Mouse (Mus musculus): ENCODE measurements around the gene Sept14.
A peak's percentile ranks its signal among the peaks of the same experiment; 100 is the strongest.
"Not testable (repeated sequence)": the region's sequence is repeated elsewhere in the genome, so short reads cannot be mapped to it uniquely, and the experiment has no call there.

The Sept14 gene

GRCm38 (mm10) chr5:129708412-129708811 is at the start of gene Sept14:
Gene Sept14 (minus strand): TSS chr5:129708512.
- no peak for DNase-seq (ENCODE audit: low read depth, low spot score)

DNA sequence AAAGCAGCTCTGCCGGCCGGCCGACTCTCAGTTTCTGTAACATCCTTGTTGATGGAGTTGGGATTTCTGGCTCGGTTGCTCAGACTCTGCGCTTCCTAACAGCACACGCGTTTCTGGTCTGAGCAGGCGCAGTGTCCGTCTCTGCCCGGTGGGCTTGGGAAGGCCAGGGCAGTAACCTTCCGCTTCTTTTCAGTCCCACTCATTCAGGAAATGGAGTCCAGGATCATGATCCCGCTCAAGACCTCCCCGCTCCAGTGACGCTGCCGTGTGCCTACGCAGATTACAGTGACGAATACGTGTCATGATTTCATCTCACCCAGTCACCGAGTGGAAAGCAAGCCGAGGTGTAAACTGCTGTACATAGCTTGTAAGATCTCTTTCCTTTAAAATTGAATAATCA is 48.6 kb upstream of the Sept14 start:
- DNase-seq (ENCODE audit: low read depth, low spot score) = no peak

DNA sequence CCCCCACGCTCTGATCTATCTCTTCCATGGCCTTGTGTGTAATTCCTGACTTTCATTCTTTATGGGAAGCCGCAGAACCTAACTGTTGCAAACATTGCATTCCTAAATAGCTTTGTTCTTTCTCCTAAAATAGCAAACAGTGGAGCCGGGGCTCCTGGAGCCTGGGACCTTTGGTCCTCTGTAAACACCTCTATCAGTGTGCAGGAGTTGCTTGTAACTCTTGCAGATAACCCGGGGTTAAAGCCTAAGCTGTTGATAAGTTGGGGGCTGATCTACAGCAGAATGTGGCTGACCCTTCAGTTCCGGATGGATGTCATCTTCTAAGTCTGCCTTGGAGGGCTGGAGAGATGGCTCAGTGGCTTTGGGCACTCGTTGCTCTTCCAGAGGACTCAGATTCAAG is 35.7 kb upstream of the Sept14 start:
- DNase-seq (ENCODE audit: low read depth, low spot score) = no peak

- no peak for DNase-seq (ENCODE audit: low read depth, low spot score)
Measured at GRCm38 (mm10) chr5:129742903-129743488, 34.7 kb upstream of the Sept14 start.

DNA sequence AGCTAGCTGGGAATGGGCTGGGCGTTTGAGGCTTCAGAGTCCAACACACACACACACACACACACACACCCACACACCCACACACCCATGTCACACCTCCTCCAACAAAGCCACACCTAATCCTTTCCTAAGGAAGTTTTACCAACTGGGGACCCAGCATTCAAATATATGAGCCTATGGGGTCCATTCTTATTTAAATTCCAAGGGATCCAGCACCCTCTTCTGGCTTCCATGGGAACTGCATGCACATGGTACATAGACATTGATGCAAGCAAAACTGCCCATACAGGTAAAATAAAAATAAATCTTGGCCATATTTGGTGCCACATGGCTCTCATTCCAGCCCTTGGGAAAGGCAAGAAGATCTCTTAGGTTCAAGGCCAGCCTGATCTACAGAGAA is 32.7 kb upstream of the Sept14 start:
- peak; percentile 60 for DNase-seq (ENCODE audit: low read depth, low spot score)

GRCm38 (mm10) chr5:129731021-129731420 is 22.7 kb upstream of the Sept14 start:
- peak; percentile 28 for DNase-seq (ENCODE audit: low read depth, low spot score)

DNA sequence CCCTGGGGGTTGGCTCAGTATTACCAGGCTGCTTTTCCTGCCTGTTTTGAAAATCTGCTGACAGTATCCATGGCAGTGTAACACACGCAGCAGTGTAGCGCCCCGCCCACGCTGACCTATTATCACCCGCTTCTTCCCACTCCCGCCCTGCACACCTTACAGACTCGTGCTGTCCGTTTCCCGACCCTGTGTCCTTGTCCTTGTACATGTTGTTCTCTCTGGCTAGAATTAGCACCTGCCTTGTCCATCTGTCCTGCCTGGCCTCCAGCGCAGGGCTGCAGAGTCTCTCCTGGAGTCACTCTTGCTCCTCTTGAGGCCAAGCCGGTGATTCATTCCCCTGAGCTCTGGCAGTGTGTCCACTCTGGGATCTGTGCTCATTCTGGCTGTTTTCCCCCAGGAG is 22.0 kb upstream of the Sept14 start:
- DNase-seq (ENCODE audit: low read depth, low spot score) = peak; percentile 95

GRCm38 (mm10) chr5:129729286-129729685 is 21.0 kb upstream of the Sept14 start:
- DNase-seq (ENCODE audit: low read depth, low spot score) = no peak

- DNase-seq (ENCODE audit: low read depth, low spot score) = no peak
Measured at GRCm38 (mm10) chr5:129726784-129727183, 18.5 kb upstream of the Sept14 start.

DNA sequence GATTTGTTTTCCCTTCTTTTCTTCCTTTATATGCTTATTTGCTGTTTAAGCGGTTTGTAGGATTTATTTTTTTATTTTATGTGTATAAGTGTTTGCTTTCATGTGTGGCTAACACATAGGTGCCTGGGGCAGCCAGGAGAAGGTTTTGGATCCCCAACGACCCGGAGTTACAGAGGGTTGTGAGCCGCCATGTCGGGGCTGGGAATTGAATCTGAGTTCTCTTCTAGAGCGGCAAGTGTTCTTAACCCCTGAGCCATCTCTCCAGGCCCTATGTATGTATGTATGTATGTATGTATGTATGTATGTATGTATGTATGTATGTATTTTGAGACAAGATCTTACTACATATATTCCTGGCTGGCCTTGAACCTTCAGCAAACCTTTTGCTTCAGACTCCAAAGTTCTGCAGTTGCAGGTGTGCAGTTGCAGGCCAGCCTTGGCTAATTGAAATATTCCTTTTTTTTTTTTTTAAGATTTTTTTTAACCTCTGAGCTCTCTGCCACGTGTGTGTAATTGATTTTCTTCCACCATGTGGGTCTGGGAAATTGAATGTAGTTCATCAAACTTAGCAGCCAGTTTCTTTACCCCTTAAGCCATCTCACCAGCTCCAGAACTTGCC is 17.6 kb upstream of the Sept14 start:
- peak; percentile 19 for DNase-seq (ENCODE audit: low read depth, low spot score)

- DNase-seq (ENCODE audit: low read depth, low spot score) = peak; percentile 92
Measured at GRCm38 (mm10) chr5:129724834-129725773, 16.8 kb upstream of the Sept14 start, which contains the start of gene Nipsnap2. Gene Nipsnap2 (plus strand): TSS chr5:129725063.

DNA sequence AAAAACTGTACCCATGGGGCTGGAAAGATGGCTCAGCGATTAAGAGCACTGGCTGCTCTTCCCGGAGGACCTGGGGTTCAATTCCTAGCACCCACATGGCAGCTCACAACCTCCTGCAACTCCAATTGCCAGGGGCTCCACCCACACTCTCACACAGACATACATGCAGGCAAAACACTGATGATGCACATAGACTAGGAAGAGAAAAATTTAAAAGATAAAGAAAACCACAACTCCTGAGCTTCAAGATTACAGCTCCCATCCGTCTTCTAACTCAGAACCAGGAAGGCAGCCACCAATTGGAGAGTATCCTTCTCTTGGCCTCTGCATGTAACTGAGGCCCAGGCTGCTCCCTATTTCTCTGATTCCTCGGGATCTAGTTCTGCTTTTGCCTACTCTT is 16.0 kb upstream of the Sept14 start:
- no peak for DNase-seq (ENCODE audit: low read depth, low spot score)

DNA sequence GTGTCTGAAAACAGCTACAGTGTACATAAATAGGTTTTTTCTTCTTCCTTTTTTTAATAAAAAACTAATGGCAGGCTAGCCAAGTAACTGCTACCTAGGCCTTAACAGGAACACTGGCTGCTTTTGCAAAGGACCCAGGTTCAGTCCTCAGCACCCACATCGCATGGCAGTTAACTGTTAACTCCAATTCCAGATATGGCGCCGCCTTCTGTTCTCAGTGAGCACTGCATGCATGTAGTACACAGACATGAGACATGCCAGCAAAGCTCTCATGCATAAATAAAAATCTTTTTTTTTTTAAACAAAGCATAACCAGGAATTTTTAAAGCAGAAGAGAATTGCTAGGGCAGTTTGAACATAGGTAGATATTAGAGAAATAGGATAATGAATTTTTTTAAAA is 11.9 kb upstream of the Sept14 start:
- no peak for DNase-seq (ENCODE audit: low read depth, low spot score)

- no peak for DNase-seq (ENCODE audit: low read depth, low spot score)
Measured at GRCm38 (mm10) chr5:129717016-129717415, 8.7 kb upstream of the Sept14 start.

GRCm38 (mm10) chr5:129715326-129715861 is 7.1 kb upstream of the Sept14 start, which contains the start of gene Mrps17:
Gene Mrps17 (plus strand): TSS chr5:129715497.
- DNase-seq (ENCODE audit: low read depth, low spot score) = peak; percentile 98

GRCm38 (mm10) chr5:129703368-129703767 is 4.9 kb downstream of the Sept14 start:
- no peak for DNase-seq (ENCODE audit: low read depth, low spot score)

GRCm38 (mm10) chr5:129701706-129702105 is 6.6 kb downstream of the Sept14 start:
- DNase-seq (ENCODE audit: low read depth, low spot score) = no peak

DNA sequence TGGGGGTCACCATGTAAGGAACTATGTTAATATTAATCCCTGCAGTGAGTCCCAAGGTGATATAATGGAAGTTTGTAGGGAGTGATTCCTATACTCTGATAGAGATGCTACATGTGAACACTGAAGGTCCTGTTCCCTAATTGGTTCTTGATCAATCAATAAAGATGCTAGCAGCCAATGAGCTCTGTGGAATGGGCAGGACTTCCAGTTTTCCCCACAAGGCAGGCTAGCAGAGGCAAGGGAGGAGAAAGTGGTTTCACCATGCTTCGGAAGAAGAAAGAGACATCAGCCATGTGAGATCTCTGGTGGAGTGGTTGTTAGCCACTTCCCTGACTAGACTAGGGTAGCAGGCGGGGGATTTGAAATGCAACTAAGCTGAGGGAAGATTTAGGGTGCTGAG is 7.8 kb downstream of the Sept14 start:
- peak; percentile 15 for DNase-seq (ENCODE audit: low read depth, low spot score)

GRCm38 (mm10) chr5:129690528-129690927 is 17.8 kb downstream of the Sept14 start:
- no peak for DNase-seq (ENCODE audit: low read depth, low spot score)

GRCm38 (mm10) chr5:129687621-129688020 is 20.7 kb downstream of the Sept14 start:
- no peak for DNase-seq (ENCODE audit: low read depth, low spot score)

GRCm38 (mm10) chr5:129685141-129685540 is 23.2 kb downstream of the Sept14 start:
- not testable (repeated sequence) for DNase-seq (ENCODE audit: low read depth, low spot score)

DNA sequence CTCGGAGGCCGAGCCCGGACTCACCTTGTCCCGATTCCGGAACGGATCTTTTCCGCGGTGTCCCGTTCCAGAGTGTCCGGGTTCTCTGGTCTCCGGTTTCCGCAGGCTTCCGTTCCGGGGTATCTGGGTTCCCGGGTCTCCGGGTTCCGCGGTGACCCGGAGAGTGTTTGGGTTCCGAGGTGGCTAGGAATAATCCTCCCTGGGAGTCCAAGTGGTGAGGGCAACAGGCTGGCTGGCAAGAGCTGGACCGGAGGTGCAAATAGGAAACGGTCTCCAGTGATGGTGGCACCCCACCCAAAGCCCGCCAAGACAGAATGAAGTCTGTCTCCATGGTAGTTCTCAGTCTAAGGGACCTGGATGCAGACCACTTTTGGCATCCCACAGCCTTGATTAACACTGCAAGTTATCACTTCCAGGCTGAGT is 38.3 kb downstream of the Sept14 start, which contains the start of gene Zfp11:
Gene Zfp11 (minus strand): TSS at position 64 of the 423 bp plus-strand sequence.
- DNase-seq (ENCODE audit: low read depth, low spot score) = peak; percentile 93

Data from brain, adult 2 months (tissue).